Mouse (Mus musculus): ENCODE measurements around the gene Arvcf.

- TF ChIP-seq CTCF (IDR thresholded peaks at IDR 0.05; ENCODE audit: low read depth, low read length) = no peak
- no peak for TF ChIP-seq POLR2A (IDR thresholded peaks at IDR 0.05; ENCODE audit: extremely low read depth, insufficient read depth, low read length)
Measured at GRCm38 (mm10) chr16:18409776-18410175, 61.8 kb downstream of the Arvcf start.
